Mouse (Mus musculus): ENCODE data around the gene Fnbp4. TPM values are rescaled to one million over a fixed set of nuclear protein-coding genes. Genes with fewer than 3 reads are reported as not detected.

Fnbp4 gene
- total RNA-seq (2021) = 65.2 and 72.0 TPM in 2 replicates
- long read RNA-seq, full-length matches to known transcripts = 9 of 39 reads
- long read RNA-seq, partial matches to known transcripts = 19 of 39 reads
- long read RNA-seq, other reads (novel, unspliced or antisense) = 11 of 39 reads

DNA sequence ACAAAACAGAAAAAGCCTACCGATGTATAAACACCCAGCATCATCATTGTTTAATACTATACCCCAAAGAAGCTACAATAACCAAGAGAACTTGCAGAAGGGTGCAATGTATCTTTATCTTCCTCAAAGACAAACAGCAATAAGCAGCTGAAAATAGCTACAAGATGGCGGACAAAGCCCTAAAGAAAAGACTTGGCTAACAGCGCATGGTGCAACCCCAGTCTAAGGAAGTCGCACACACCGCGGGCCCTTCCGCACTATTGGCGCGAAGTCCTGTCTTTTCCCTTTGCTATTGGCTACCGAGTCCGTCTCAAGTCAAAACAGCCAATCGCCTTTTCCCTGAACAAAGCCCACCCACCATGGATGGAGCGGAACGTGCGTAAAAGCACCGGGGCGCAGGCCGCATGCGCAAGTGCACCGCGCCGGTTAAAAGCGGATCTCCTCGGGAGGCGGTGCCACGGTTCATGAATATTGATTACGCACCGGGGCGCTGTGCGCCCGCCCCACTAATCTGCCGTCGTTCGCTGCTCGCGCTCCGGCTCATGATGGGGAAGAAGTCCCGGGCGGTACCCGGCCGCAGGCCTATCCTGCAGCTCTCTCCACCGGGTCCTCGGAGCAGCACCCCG is at the start of gene Fnbp4:
Gene Fnbp4, plus strand, starts transcription at position 318 of the 626 bp plus-strand sequence.
- DNase-seq = peak; percentile 97

DNA sequence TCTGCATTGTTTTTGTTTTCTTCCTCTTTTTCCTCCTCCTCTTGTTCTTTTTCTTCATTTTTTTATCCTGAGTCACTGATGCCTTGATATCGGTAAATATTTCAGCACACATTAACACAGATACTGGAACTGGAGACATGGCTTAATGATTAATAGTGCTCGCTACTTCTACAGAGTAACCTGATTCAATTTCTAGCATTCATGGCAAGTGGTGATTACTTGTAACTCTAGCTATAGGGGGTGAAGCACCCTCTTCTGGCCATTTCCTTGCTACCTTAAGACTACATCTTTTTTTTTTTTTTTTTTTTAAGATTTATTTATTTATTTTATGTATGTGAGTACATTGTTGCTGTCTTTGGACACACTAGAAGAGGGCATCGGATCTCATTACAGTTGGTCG is 44.2 kb upstream of the Fnbp4 start:
- DNase-seq = no peak

DNA sequence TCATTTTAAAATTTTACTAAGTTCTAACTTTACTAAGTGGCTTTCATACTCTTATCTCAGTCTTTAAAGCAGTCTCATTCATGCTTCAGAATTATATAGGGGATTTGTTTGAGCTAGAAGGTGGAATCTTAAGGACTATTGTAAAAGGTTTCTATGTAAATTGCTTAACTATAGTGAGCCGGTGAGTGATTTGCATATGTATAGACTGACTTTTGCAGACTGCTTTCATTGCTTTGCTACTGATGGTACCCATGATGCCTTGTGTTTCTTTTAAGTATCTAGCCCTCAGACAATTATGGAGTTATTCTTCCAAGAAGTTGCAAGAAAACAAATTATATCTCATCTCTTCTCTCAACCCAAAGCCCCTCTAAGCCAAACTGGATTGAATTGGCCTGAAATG is 36.6 kb upstream of the Fnbp4 start:
- no peak for DNase-seq

DNA sequence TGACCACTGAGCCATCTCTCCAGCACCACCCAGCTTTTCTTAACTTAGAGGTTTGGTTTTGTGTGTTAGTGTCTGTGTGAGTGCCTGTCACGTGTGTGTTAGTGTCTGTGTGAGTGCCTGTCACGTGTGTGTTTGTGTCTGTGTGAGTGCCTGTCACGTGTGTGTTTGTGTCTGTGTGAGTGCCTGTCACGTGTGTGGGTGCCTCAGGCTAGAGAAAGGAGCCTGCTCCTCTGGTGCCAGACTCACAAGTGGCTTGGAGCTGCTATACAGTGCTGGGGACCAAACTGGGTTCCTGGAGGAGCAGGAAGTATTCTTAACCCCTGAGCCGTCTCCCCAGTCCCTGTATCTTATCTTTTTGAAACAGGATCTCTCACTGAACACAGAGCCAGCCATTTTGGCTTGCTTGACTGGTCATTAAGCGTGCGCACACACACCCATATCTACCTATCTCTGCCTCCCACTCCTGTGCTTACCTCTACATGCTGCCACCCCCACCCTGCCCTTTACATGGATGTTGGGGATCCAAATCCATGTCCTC is 29.5 kb upstream of the Fnbp4 start:
- DNase-seq = no peak

DNA sequence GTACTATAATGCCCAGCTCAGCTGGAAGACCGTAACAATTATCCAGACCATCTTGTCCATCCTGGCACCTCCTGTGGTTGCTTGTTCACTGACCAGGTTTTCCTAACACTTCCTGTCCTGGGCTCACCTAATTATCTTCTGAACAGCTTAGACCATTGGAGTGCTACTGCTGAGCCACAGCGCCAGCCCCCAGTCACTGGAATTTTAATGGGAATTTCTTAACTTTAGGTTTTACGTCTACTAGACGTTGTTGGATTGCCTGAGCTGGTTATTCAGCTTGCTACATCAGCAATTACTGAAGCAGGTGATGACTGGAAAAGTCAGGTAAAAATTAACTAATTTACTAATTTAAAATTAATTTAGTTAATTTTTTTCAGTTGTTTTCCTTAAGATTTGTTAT is 27.8 kb upstream of the Fnbp4 start:
- DNase-seq = no peak

DNA sequence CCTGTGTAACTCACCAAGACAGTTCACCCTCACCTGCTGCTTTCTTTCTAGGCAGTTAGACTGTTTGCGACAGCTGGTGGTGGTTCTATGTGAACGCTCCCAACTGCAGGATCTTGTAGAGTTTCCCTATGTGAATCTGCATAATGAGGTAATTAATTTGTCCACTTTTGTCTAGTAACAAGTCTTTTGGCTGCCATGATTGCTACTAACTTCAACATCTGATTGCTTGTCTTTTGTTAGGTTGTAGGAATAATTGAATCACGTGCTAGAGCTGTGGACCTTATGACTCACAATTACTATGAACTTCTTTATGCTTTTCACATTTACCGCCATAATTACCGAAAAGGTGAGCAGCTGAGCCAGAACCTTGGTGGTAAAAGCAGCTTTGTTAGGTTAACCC is 27.2 kb upstream of the Fnbp4 start:
- DNase-seq = no peak

DNA sequence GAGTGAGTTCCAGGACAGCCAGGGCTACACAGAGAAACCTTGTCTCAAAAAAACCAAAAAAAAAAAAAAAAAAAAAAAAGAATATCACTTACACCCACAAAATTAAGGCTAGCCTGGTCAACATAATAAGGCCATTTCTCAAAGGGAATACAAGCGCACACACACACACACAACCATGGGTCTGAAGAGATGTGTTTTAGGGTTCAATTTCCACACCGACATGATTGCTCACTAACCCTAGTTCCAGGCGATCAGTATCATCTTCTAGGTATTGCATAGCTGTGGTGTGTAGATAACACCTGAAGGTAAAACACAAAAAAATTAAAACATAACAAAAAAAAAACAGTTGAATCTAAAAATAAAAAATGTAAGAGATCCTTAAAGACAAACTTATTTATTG is 18.4 kb upstream of the Fnbp4 start:
- no peak for DNase-seq

DNA sequence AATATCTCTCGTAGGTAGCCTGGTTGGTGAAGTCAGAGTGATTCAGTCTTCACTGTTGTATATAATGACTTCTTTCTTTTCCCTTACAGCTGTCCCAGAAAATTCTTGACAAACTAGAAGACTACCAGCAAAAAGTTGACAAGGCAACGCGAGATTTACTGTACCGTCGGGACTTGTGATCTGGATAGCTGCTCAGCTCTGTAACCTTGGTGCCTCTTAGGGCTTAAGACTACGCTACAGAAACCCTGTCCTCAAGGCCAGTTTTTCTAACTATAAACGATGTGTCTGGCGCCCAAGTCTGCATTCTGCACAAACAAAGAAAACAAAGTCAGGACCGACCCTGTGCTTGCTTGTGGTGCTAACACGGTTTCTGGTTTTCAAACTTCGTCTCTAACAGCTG is 9.8 kb upstream of the Fnbp4 start:
- no peak for DNase-seq

DNA sequence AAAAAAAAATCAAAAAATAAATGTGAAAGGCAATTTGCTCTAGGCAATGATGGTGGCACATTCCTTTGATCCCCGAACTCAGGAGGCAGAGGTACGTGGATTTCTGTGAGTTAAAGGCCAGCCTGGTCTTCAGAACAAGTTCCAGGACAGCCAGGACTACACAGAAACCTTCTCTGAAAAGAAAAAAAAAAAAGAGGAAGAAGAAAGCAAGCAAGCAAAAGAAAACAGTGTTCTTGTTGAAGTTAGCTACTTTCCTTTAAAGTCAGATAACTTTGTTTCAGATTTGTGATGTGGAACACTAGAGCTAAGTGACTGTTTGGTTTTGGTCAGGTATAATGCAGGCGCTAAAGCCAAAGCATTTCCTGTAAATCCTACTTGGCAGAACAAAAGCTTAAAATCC is 6.4 kb upstream of the Fnbp4 start:
- DNase-seq = no peak

DNA sequence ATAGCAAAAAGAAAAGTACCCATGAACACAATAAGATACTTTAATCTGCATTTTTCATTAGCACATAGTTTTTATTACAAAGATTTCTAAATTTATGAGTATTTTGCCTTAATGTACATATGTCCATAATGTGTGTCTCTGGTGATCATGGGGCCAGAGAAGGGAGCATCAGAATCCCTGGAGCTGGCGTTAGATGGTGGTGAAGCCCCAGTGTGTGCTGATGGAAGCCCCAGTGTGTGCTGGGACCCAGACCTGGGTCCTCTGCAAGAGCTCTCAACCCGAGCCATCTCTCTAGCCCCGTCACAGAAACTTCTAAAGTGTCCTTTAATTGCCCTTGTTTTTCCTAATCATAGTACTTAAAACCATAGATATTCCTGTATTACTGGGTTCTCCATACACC is 5.8 kb upstream of the Fnbp4 start:
- no peak for DNase-seq

DNA sequence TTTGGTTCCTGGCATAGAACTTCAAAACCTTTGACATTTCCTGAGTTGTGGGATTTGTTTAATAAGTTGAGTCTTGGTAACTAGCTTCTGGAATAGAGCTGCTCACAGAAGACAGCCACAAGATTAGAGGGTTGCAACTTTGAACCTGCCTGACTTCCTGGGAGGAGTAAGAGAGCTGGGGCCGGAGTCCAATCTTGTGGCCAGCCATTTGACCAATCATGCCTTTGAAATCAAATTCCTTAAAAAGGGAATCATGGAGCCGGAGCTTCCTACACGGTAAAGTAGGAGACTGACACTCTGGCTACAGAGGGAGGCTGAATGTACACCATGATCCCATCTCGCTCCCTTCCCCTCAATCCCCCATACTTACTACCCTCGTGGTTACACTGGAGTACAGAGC is 5.2 kb upstream of the Fnbp4 start:
- DNase-seq = no peak

DNA sequence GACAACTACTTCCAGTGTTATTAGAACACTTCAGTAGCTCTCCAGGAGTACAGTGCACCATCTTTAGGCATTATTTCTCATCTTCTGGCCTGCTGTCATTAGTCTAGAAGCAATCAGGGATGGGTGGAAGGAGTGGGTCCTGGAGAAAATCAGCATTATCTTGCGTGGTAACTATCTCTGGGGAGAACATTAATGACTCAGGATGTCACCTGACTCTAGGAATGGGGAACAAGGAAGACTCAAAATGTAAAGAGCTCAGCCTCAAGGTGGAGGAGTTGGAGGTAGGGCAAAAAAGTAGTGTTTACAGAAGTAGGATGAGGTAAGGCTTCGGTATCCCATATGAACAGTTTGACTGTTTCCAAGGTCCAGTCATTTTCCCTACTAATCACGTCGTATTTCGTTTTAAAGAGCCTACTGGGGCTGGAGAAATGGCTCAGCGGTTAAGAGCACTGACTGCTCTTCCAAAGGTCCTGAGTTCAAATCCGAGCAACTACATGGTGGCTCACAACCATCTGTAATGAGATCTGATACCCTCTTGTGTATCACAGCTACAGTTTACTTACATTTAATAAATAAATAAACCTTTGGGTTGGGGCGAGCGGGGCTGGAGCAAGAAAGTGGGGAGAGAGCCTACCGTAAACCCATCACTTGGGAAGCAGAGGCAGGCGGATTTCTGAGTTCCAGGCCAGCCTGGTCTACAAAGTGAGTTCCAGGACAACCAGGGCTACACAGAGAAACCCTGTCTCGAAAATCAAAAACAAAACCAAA is 701 bp upstream of the Fnbp4 start:
- DNase-seq = no peak

DNA sequence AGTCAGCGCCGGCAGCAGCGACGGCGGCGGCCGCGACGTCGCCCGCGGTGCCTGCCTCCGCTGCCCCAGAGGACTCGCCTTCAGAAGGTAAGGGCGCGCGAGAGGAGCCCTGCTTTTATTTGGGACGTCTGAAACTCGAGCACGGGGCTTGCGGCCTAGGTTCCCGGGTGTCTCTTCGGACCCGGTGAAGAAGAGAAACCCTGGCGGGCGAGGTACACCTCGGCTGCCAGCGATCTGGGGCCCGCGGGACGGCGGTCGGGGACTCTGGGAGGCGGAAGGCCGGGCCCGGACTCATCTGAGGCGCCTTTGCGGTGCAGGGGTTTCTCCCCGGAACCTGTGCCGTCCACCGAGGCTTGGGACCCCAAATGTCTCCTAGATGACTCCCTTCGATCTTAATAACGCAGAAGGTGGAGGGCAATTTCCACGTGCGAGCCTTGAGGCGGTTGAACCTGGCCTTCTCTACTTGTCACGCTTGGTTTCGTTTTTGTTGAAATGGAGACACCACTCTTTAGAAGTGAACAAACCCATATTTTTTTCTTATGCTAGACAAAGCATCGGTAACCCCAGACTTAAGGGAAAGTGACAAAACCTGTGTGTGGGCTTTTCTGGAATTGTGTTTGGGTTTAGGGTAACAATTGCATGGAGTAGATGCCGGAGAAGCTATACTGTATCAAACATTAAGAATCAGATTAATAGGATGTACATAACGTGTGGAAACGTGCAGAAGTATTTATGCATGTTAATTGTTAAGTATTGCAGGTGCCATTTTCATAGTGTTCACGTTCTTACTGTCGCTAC is 769 bp downstream of the Fnbp4 start:
- DNase-seq = peak; percentile 56

DNA sequence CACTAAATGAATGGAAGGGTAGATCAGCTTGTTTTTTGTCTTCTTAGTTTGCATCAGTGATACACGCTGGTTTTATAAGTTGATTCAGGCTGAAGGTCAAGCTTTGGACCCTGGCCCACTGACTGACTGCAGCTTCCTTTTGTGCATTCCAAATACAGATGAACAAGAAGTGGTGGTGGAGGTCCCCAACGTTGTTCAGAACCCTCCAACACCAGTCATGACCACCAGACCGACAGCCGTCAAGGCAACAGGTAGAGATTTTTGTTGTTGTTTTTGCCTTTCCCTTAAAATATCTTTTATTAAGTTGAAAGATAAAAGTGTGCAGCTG is 1.3 kb downstream of the Fnbp4 start:
- no peak for DNase-seq

DNA sequence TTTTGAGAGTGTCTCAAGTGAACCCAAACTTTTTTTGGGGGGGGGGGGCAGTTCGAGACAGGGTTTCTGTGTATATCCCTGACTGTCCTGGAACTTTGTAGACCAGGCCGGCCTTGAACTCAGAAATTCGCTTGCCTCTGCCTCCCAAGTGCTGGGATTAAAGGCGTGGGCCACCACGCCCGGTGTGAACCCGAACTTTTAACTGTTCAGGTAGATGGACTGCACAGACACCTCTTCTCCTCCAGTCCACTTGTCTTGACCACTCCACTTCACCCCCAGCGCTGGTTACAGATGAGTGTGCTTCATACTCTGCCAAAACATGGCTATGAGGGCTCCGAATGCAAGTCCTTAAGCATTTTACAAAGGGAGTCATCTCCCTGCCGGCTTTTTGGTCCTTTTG is 2.0 kb downstream of the Fnbp4 start:
- no peak for DNase-seq

DNA sequence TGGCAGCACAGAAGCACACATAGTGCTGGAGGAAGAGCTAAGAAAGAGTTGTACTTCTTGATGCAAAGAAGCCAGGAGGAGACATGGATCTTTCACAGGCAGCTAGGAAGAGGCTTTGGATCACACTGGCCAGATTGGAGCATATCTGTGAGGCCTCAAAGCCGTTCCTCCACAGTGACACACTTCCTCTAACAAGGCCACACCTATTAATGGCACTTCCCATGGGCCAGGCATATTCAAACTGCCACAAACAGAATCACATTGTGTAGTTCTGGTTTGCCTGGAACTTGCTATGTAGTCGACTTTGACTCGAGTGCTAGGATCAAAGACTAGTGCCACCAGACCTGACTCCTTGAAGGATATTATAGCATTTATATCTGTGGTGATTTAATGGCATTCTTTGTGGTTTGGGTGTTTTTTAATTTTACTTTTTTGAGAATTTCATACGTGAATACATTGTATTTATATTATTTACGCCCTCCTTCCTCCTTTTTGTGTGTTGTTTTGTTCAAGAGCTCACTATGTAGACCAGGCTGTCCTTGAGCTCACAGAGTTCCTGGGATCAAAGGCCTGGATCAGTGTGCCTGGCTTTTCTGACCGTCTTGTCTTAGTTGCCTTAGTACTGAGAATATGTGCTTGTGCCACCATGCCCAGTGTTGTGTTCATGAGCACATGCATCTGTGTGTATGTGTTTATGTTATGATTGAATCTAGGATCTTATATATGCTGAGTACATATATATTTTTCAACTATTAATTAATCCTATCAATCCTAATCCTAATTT is 4.7 kb downstream of the Fnbp4 start:
- DNase-seq = no peak

DNA sequence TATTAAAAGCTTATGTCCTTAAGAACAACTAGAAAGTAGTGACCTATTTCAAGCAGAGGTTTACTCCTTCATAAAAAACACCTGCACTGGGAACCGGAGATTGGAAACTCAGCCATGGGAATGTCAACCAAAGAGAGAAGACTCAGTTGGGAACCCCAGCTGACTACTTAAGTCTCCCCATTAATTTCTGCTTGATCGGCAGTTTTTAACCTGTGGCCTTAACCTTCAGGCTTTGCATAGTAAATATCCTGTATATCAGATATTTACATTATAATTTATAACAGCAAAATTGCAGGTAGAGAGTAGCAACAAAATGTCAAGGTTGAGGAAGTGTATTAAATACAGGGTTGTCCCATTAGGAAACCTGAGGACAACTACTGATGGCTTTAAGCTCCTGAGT is 8.4 kb downstream of the Fnbp4 start:
- DNase-seq = no peak

DNA sequence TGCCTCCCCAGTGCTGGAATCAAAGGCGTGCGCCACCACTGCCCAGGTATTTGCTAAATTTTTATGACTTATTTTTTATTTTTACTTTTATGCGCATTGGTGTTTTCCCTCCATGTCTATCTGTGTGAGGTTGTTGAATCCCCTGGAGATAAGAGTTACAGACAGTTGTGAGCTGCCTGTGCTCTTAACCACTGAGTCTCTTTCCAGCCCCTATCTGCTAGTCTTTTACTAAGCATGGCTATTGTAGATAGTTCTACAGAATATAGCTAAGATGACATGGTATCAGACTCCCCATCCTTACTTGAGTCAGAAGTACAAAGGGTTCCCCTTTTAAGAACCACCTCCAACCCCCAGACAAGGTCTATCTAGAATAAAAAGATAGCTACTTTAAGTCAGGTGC is 9.0 kb downstream of the Fnbp4 start:
- DNase-seq = no peak

DNA sequence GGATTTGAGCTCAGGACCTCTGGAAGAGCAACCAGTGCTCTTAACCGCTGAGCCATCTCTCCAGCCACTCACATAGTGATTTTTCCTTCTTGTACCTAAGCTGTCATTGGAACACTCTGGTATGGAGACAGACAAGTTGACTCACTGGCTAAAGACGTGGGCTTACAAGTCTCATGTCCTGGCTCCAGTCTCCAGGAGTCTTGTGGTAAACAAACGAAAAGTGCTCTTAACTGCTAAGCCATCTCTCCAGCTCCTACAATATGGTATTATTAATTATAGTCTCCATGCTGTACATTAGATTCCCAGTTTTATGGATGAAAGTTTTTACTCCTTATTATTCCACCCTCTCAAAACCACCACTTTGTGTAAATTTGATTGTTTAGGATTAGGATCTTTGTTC is 20.0 kb downstream of the Fnbp4 start:
- no peak for DNase-seq

DNA sequence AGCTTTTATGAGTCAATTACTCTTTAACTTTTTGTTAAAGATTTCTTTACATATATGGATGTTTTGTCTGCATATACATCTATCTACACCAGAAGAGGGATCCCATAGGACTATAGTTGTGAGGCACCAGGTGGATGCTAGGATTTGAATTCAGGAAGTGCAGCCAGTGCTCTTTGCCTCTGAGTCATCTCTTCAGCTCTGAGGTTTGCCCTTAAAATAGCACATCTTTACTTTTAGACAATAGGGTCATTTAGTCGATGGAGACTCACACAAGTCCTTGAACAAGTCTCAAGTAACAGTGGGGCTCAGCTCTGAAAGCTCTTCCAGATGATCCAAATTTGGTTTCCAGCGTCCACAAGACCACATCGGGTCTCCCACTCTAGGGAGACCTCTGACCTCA is 36.2 kb downstream of the Fnbp4 start:
- DNase-seq = no peak

DNA sequence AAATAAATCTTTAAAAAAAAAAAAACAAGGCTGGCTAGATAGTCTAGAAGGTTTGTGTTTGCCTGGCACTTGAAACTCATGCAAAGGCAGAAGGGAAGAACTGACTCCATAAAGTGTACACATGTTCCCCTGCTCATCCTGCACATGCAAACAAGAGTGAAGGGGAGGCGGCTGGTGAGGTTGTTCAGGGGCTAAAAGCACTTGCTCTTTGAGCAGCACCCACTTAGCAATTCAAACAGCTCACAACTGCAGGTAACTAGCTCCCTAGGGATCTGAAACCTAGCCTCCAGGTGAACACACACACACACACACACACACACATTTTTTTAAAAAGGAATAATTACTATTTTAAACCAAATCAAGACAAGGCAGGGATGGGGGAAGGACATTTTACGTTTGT is 36.8 kb downstream of the Fnbp4 start:
- no peak for DNase-seq

DNA sequence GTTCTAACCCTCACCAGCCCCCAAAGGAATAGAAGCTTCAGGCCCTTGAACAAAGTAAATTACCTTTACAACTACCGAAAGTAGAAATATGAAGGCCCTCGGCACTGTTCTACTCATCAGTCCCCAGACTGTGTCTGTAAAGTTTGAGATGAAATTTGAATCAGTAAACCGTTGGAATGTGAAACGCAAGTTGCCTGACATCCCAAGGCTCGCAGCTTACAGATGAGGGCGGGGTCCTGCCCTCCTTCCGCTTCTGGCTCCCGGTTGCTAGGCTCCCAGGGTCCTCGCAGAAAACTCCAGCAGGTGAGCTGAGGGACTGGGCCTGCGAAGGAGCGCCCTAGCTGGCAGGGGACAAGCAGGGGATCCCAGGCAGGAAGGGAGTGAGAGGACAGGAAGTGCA is 37.3 kb downstream of the Fnbp4 start, which contains the start of gene Agbl2:
Gene Agbl2, plus strand, starts transcription at position 270 of the 400 bp plus-strand sequence.
- DNase-seq = peak; percentile 14

Measured in adrenal gland, postnatal 25 days (tissue).